Mouse (Mus musculus) neural tube, embryonic 13.5 days (tissue): ENCODE results near the gene Scarf2. TPM values are rescaled to one million over a fixed set of nuclear protein-coding genes. Genes with fewer than 3 reads are reported as not detected.

Experiments
- ATAC-seq: fragments of 200-750 bp; cut with Nextera tagmentation; 2 replicates; pipeline ENCODE4 v1.8.0; 2017; ENCODE audit warnings: low read depth, mild to moderate bottlenecking, moderate TSS enrichment, moderate library complexity
- H3K27ac ChIP-seq: fragments of 300-500 bp; sonication (generic); replicated peaks from 2 replicates; pipeline ENCODE4 v1.5.1; 2015; ENCODE audit warnings: moderate library complexity, mild to moderate bottlenecking, inconsistent platforms
- H3K27me3 ChIP-seq: fragments of 300-500 bp; sonication (generic); 2 replicates; pipeline ENCODE4 v1.6.1; 2015; ENCODE audit warnings: mild to moderate bottlenecking, inconsistent platforms
- H3K36me3 ChIP-seq: fragments of 300-500 bp; sonication (generic); 2 replicates; pipeline ENCODE4 v1.6.1; 2015; ENCODE audit warnings: mild to moderate bottlenecking, inconsistent platforms
- H3K4me1 ChIP-seq: fragments of 300-500 bp; sonication (generic); replicated peaks from 2 replicates; pipeline ENCODE4 v1.6.1; 2015; ENCODE audit warnings: inconsistent platforms
- H3K4me2 ChIP-seq: fragments of 300-500 bp; sonication (generic); 2 replicates; pipeline ENCODE4 v1.6.1; 2015; ENCODE audit warnings: inconsistent platforms, mild to moderate bottlenecking, moderate library complexity
- H3K4me3 ChIP-seq: fragments of 300-500 bp; sonication (generic); 2 replicates; pipeline ENCODE4 v1.5.1; 2015; ENCODE audit warnings: mild to moderate bottlenecking, inconsistent platforms
- H3K9ac ChIP-seq: fragments of 300-500 bp; sonication (generic); 2 replicates; pipeline ENCODE4 v1.6.1; 2015; ENCODE audit warnings: moderate library complexity, mild to moderate bottlenecking, inconsistent platforms
- H3K9me3 ChIP-seq: fragments of 300-500 bp; sonication (generic); 2 replicates; pipeline ENCODE4 v1.6.1; 2016; ENCODE audit warnings: inconsistent platforms
- WGBS: fragments of 180-500 bp; shearing (Covaris S2); methylation state at CpG from one replicate; pipeline ENCODE4 v1.1.7; 2015; 5-methylcytosine and 5-hydroxymethylcytosine counted together
- polyA plus RNA-seq: library from polyadenylated mRNA; unstranded; fragments of >200 nt; fragmentation: Nextera tagmentation; extraction: Ambion mirVana; gene quantifications from 2 replicates; pipeline ENCODE4 v1.2.1, GENCODE M21; 2015

Gene Scarf2
- polyA plus RNA-seq, 1 experiment from 2014 or later = 3.4 TPM

GRCm38 (mm10) chr16:17834543-17834942 is 37.5 kb downstream of the Scarf2 start:
- no peaks in the 10 kb centered on the region for H3K9me3 ChIP-seq
- WGBS = 55% methylated on average over 7 of the region's 7 CpGs
- ATAC-seq = peak; percentile 4; the same call in 1 of the 2 replicates
- peaks cover 7% of the 10 kb centered on the region; the same call in 1 of the 2 replicates for H3K36me3 ChIP-seq
- peaks cover 84% of the 10 kb centered on the region for H3K27me3 ChIP-seq
- H3K4me1 ChIP-seq = peaks cover 37% of the 10 kb centered on the region
- H3K27ac ChIP-seq = peak overlapping the region; percentile 90
- H3K4me3 ChIP-seq = peak overlapping the region; percentile 51
- peak overlapping the region; percentile 79 for H3K9ac ChIP-seq
- H3K4me2 ChIP-seq = peak overlapping the region; percentile 73

GRCm38 (mm10) chr16:17835481-17835880 is 38.4 kb downstream of the Scarf2 start:
- H3K36me3 ChIP-seq = peaks cover 9% of the 10 kb centered on the region
- 45% methylated on average over 13 of the region's 13 CpGs for WGBS
- peaks cover 37% of the 10 kb centered on the region for H3K4me1 ChIP-seq
- 0 out of 2 replicates have a peak, but pooled peaks have one; percentile 6 for ATAC-seq
- peaks cover 75% of the 10 kb centered on the region for H3K27me3 ChIP-seq
- no peak overlapping the region for H3K27ac ChIP-seq
- H3K4me3 ChIP-seq = no peak overlapping the region
- 0 out of 2 replicates have a peak overlapping the region, but pooled peaks have one; percentile 73 for H3K4me2 ChIP-seq
- H3K9me3 ChIP-seq = no peaks in the 10 kb centered on the region
- 0 out of 2 replicates have a peak overlapping the region, but pooled peaks have one; percentile 28 for H3K9ac ChIP-seq

GRCm38 (mm10) chr16:17838051-17838450 is 41.0 kb downstream of the Scarf2 start, which contains the start of gene Car15:
Car15 (minus strand) TSS chr16:17838364.
- no peak within 1 kb of the TSS for H3K4me2 ChIP-seq
- H3K36me3 ChIP-seq = peaks cover 34% of the 10 kb centered on the region
- H3K4me3 ChIP-seq = no peak within 1 kb of the TSS
- H3K9ac ChIP-seq = no peak within 1 kb of the TSS
- H3K27ac ChIP-seq = no peak within 1 kb of the TSS
- 82% methylated on average over 6 of the region's 6 CpGs for WGBS
- H3K27me3 ChIP-seq = peaks cover 49% of the 10 kb centered on the region
- ATAC-seq = no peak
- H3K9me3 ChIP-seq = no peaks in the 10 kb centered on the region
- peaks cover 26% of the 10 kb centered on the region for H3K4me1 ChIP-seq

GRCm38 (mm10) chr16:17839976-17840375 is 42.9 kb downstream of the Scarf2 start:
- H3K9me3 ChIP-seq = no peaks in the 10 kb centered on the region
- no peak for ATAC-seq
- peaks cover 54% of the 10 kb centered on the region for H3K36me3 ChIP-seq
- peaks cover 31% of the 10 kb centered on the region for H3K27me3 ChIP-seq
- H3K9ac ChIP-seq = no peak overlapping the region
- H3K4me1 ChIP-seq = peaks cover 9% of the 10 kb centered on the region
- no peak overlapping the region for H3K4me2 ChIP-seq
- H3K27ac ChIP-seq = no peak overlapping the region
- WGBS = 78% methylated on average over 4 of the region's 4 CpGs
- H3K4me3 ChIP-seq = no peak overlapping the region

GRCm38 (mm10) chr16:17842437-17842836 is 45.4 kb downstream of the Scarf2 start:
- peaks cover 6% of the 10 kb centered on the region for H3K27me3 ChIP-seq
- no peak overlapping the region for H3K27ac ChIP-seq
- H3K4me2 ChIP-seq = no peak overlapping the region
- H3K36me3 ChIP-seq = peaks cover 78% of the 10 kb centered on the region
- ATAC-seq = no peak
- H3K9ac ChIP-seq = no peak overlapping the region
- no peaks in the 10 kb centered on the region for H3K4me1 ChIP-seq
- H3K4me3 ChIP-seq = no peak overlapping the region
- no peaks in the 10 kb centered on the region for H3K9me3 ChIP-seq
- 94% methylated on average over 7 of the region's 7 CpGs for WGBS

GRCm38 (mm10) chr16:17843701-17844365 is 46.8 kb downstream of the Scarf2 start:
- Histone ChIP-seq H3K36me3 (peaks cover 86% of the 10 kb centered on the region), H3K4me1 (no peaks in the 10 kb centered on the region), H3K4me2 (no peak overlapping the region), H3K27ac (no peak overlapping the region), H3K4me3 (no peak overlapping the region), H3K9me3 (no peaks in the 10 kb centered on the region), H3K9ac (no peak overlapping the region), H3K27me3 (no peaks in the 10 kb centered on the region)
- no peak for ATAC-seq
- WGBS = 93% methylated on average over 10 of the region's 10 CpGs

GRCm38 (mm10) chr16:17848431-17848830 is 51.3 kb downstream of the Scarf2 start:
- H3K27ac ChIP-seq = peak overlapping the region; percentile 39; the same call in 1 of the 2 replicates
- no peak overlapping the region for H3K4me3 ChIP-seq
- no peak overlapping the region for H3K9ac ChIP-seq
- 96% methylated on average over 6 of the region's 6 CpGs for WGBS
- H3K9me3 ChIP-seq = no peaks in the 10 kb centered on the region
- H3K4me2 ChIP-seq = no peak overlapping the region
- ATAC-seq = peak; percentile 49; the same call in 1 of the 2 replicates
- H3K27me3 ChIP-seq = no peaks in the 10 kb centered on the region
- peaks cover 90% of the 10 kb centered on the region for H3K36me3 ChIP-seq
- H3K4me1 ChIP-seq = no peaks in the 10 kb centered on the region

GRCm38 (mm10) chr16:17848928-17849327 is 51.8 kb downstream of the Scarf2 start:
- H3K4me3 ChIP-seq = no peak overlapping the region
- ATAC-seq = peak; percentile 66
- WGBS = 33% methylated on average over 1 of the region's 1 CpGs
- no peaks in the 10 kb centered on the region for H3K9me3 ChIP-seq
- H3K36me3 ChIP-seq = peaks cover 90% of the 10 kb centered on the region
- peak overlapping the region; percentile 39; the same call in 1 of the 2 replicates for H3K27ac ChIP-seq
- no peak overlapping the region for H3K9ac ChIP-seq
- H3K27me3 ChIP-seq = no peaks in the 10 kb centered on the region
- H3K4me1 ChIP-seq = no peaks in the 10 kb centered on the region
- no peak overlapping the region for H3K4me2 ChIP-seq

- ATAC-seq = peak; percentile 36; the same call in 1 of the 2 replicates
Measured at GRCm38 (mm10) chr16:17849486-17849885, 52.4 kb downstream of the Scarf2 start.

GRCm38 (mm10) chr16:17851331-17851730 is 54.2 kb downstream of the Scarf2 start:
- no peak overlapping the region for H3K4me3 ChIP-seq
- no peaks in the 10 kb centered on the region for H3K4me1 ChIP-seq
- no peak overlapping the region for H3K9ac ChIP-seq
- WGBS = 96% methylated on average over 5 of the region's 5 CpGs
- H3K36me3 ChIP-seq = peaks cover 88% of the 10 kb centered on the region
- H3K9me3 ChIP-seq = no peaks in the 10 kb centered on the region
- H3K4me2 ChIP-seq = no peak overlapping the region
- H3K27me3 ChIP-seq = no peaks in the 10 kb centered on the region
- no peak overlapping the region for H3K27ac ChIP-seq
- no peak for ATAC-seq

More at GRCm38 (mm10) chr16:17849486-17849885, 52.4 kb downstream of the Scarf2 start:
- Histone ChIP-seq H3K27ac (no peak overlapping the region), H3K36me3 (peaks cover 90% of the 10 kb centered on the region), H3K4me1 (no peaks in the 10 kb centered on the region), H3K4me2 (no peak overlapping the region), H3K9ac (0 out of 2 replicates have a peak overlapping the region, but pooled peaks have one; percentile 22), H3K27me3 (no peaks in the 10 kb centered on the region), H3K4me3 (no peak overlapping the region), H3K9me3 (no peaks in the 10 kb centered on the region)
- WGBS = 89% methylated on average over 6 of the region's 6 CpGs

- no peak overlapping the region for H3K9ac ChIP-seq
- ATAC-seq = no peak
- no peak overlapping the region for H3K4me3 ChIP-seq
- no peaks in the 10 kb centered on the region for H3K9me3 ChIP-seq
- H3K4me1 ChIP-seq = no peaks in the 10 kb centered on the region
- 94% methylated on average over 1 of the region's 1 CpGs for WGBS
- H3K27me3 ChIP-seq = no peaks in the 10 kb centered on the region
- no peak overlapping the region for H3K27ac ChIP-seq
- no peak overlapping the region for H3K4me2 ChIP-seq
- H3K36me3 ChIP-seq = peaks cover 88% of the 10 kb centered on the region
Measured at GRCm38 (mm10) chr16:17851860-17852259, 54.8 kb downstream of the Scarf2 start.

- Histone ChIP-seq H3K27ac (no peak overlapping the region), H3K4me3 (no peak overlapping the region), H3K9ac (no peak overlapping the region), H3K4me1 (no peaks in the 10 kb centered on the region), H3K36me3 (peaks cover 89% of the 10 kb centered on the region), H3K9me3 (no peaks in the 10 kb centered on the region), H3K27me3 (no peaks in the 10 kb centered on the region), H3K4me2 (no peak overlapping the region)
- 93% methylated on average over 2 of the region's 2 CpGs for WGBS
- no peak for ATAC-seq
Measured at GRCm38 (mm10) chr16:17853263-17853662, 56.2 kb downstream of the Scarf2 start.
